Mouse (Mus musculus): ENCODE measurements around the gene Lck.

Lck gene

DNA sequence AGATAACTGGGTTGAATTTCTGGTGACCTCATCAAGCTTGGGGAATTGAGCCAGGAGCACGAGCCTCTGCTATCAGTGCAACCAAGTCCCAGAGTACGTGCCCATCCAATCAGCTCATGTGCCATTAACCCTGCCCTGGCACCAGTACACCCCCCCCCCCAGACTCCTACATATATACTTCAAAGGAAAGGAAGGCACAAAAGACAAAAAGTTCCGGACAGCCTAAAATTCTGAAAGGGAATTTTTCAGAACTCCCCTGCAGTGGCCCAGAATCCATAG lies 65.3 kb downstream of the Lck start:
- no peak for DNase-seq (ENCODE audit: low read depth)

DNA sequence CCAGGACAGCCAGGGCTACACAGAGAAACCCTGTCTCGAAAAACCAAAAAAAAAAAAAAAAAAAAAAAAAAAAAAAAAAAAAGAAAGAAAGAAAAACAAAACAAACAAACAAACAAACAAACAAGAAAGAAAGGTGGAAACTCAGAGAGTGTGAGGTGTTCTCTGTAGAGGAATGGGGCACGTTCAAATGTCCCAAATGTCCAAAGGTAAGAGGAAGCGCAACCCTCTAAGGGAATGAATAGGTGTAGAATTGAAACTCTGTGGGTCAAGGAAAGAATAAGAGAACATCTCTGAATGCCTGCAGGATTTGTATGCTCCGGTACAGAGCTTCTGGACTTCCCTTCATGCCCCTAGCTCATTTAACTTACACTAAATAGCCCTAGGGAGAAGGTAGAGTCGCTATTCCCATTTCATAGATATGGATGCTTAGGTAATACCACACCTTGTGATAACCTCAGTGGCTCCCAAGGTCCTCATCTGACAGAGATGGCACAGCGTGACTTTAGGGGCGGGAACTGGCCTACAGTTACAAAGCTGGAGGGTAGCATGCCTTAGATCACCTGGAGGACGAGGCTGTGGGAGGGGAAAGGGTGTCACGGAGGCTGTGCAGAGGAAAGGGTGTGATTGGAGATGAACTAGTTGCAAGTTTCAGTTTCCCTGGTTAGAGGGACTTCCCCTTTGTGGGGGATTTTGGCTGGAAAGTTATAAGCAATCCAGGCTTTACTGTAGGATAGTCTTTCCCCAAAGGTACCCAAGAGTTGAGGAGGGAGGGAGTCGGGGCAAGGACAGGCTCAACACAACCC lies 65.8 kb downstream of the Lck start:
- DNase-seq (ENCODE audit: low read depth) = no peak

DNA sequence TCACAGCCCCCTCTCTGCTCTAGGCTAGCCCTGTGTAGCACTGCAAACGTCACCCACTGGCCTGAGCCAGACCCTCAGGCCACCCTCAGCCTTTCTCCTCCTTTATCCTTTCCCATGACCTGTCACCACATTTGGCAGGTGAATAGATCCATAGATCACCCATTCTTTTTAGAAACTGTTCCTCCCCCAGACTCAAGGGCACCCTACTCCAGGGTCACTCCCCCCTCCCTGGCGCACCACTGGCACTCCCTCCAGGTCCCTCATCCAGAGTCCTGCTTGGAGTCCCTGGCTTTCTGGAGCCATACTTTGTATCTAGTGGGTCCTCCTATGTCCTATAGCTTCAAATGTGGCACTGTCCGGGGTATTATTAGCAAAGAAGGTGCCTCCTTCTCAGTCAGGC lies 67.9 kb downstream of the Lck start:
- DNase-seq (ENCODE audit: low read depth) = no peak

DNA sequence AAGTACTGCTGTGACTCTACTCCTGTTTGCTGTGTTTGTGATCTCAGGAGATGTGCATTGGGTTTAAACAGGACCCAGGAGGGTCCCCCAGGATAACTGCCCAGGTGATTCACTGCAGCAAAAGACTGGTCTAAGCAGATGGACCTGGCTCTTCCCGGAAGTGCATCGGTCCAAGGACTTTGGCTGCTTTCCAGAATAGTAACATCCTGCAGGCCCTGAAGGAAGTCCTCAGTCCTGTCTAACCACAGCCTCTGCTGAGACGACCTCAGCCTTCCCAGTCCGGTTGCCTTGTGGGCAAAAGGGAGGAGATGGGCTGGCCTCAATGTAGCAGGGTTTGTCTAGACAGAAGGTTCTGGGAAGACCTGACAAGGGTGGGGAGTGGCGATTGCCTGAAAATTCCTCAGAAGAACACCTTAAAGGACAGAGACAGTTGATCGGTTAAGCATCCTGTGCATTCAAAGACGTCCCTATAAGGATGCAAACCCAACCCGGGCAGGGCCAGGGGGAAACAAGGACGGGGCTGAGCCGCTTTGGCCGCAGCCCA lies 70.5 kb downstream of the Lck start:
- DNase-seq (ENCODE audit: low read depth) = peak; percentile 80

DNA sequence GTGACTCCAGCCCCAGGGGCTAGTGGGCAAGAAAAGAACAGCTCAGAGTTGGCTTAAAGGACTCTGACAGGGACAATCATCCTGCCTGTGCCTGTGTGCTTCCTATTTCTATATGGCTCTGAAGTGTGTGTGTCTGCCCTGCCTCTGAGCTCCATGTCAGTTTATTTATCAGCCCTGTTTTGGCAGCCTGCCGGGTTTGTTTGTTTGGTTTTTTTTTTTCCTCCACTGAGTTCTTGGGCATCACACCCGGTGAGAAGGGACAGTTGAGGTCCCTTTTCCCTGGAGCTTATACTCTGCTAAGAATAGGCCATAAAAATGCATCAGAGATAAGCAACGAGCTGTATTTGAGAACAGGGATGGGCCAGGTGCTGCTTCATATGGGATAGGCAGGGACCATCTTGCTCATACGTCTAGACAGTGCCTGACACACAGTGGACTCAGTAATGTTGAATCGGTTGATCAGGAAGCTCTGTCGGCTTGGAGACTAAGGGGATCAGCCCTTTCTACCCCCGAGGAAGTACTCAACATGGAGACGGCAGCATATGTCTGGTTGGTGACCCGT lies 71.0 kb downstream of the Lck start:
- no peak for DNase-seq (ENCODE audit: low read depth)

DNA sequence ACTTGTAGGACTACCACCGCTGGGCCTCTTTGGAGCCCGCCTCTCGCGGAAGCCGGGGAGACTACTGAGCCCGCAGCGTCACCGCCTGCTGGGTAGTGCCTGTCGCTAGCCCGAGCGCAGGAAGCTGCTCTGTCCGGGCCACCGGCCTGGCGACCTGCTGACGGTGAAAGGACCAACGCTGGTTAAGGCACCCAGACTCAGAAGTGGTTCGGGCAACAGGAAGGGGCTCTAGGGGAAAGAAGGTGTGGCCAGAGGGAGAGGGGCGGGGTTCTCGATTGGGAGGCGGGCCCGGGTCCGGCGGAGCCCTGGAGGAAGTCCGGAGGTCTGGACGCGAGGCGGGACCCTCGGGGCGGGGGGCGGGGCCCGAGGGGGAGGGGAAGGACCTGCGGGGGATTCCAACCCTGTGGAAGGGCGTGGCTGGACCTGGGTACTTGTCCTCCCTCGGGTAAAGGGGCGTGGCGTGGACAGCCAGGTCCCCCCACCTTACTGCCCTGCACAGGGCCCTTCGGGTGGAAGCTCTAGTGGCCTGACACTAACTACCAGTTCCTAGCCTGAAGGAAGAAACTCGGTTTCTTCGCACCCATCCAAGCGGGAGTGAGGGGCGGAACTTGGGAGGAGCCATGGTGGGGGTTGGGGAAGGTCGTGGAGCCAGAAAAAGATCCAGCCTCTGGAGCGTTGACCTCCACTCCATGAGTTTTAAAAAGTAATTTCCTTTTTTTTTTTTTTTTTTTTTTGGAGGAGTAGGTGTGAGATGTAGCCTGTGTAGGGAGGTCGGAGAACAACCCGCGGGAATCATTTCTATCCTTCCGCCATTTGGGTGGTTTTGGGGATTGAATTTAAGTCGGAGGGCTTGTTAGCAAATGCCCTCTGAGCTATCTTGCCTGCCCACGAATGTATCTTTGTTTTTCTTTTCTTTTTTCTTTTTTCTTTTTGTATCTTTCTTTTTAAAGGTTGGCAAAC lies 72.6 kb downstream of the Lck start:
- peak; percentile 91 for DNase-seq (ENCODE audit: low read depth)

DNA sequence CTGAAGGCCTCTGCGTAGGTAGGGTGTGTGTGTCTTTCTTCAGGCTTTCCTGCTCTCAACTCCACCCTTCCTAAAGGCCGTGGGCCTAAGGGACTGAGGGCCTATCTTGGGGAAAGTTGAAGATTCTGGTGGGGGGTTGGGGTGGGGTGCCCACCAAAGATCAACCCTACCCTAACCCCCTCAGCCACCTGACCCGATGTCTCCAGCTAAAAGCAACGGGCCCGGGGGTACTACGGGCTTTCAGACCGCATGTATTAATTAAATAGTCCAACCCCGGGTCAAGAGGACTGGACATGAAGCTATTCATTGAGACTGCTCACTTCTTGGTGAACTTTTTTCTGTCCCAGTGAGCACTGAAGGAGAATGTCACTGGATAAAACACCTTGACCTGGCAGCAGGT lies 73.4 kb downstream of the Lck start:
- no peak for DNase-seq (ENCODE audit: low read depth)

DNA sequence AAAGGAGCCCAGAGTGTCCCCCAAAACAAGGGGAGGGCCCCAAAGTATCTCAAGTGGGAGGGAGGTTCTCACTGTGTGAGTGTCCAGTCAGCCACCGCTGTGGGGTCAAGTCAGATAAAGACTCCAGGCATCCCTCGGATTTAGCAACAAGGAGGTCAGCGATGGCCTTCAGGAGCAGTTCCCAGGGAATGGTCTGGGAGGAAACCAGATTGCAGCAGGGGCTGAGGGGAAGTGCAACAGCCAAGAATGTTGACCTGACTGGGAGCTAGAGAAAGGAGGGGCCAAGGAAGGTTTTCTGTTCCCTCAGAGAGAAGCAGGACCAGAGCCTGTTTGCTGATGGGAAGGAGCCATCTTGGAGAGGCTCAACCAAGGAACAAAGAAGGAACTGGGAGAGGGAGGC lies 74.5 kb downstream of the Lck start:
- DNase-seq (ENCODE audit: low read depth) = no peak
